Mouse (Mus musculus) forebrain, postnatal 0 days (tissue): ENCODE data around the gene Mylk. TPM values are rescaled to one million over a fixed set of nuclear protein-coding genes. Genes with fewer than 3 reads are reported as not detected.
"Not testable (repeated sequence)": the region's sequence is repeated elsewhere in the genome, so short reads cannot be mapped to it uniquely, and the experiment has no call there.

Experiments used
- ATAC-seq: fragments of 200-750 bp; cut with Nextera tagmentation; 2 replicates; pipeline ENCODE4 v1.8.0; 2017; ENCODE audit warnings: mild to moderate bottlenecking, moderate library complexity
- DNase-seq: peaks from one replicate; pipeline ENCODE4 v3.0.0-alpha.2; 2015
- H3K27ac ChIP-seq: fragments of 300-500 bp; sonication (generic); 2 replicates; pipeline ENCODE4 v1.5.1; 2014; ENCODE audit warnings: low read depth, mild to moderate bottlenecking, antibody characterized with exemption, low read length, moderate library complexity, mixed read lengths
- H3K27me3 ChIP-seq: fragments of 300-500 bp; sonication (generic); 2 replicates; pipeline ENCODE4 v1.6.1; 2014; ENCODE audit warnings: mild to moderate bottlenecking, low read length, mixed read lengths; ENCODE audit not compliant: insufficient read depth
- H3K36me3 ChIP-seq: fragments of 300-500 bp; sonication (generic); 2 replicates; pipeline ENCODE4 v1.6.1; 2014; ENCODE audit warnings: mild to moderate bottlenecking, moderate library complexity; ENCODE audit not compliant: insufficient read depth
- H3K4me1 ChIP-seq: fragments of 300-500 bp; sonication (generic); 2 replicates; pipeline ENCODE4 v1.6.1; 2014; ENCODE audit warnings: antibody characterized with exemption; ENCODE audit not compliant: insufficient read depth
- H3K4me2 ChIP-seq: fragments of 300-500 bp; sonication (generic); 2 replicates; pipeline ENCODE4 v1.6.1; 2014; ENCODE audit warnings: low read depth, mild to moderate bottlenecking, moderate library complexity
- H3K4me3 ChIP-seq: fragments of 300-500 bp; sonication (generic); 2 replicates; pipeline ENCODE4 v1.5.1; 2014; ENCODE audit warnings: low read depth, low read length, mixed read lengths
- H3K9ac ChIP-seq: fragments of 300-500 bp; sonication (generic); 2 replicates; pipeline ENCODE4 v1.6.1; 2014; ENCODE audit warnings: mild to moderate bottlenecking
- H3K9me3 ChIP-seq: fragments of 300-500 bp; sonication (generic); 2 replicates; pipeline ENCODE4 v1.6.1; 2016; ENCODE audit warnings: low read length
- CTCF ChIP-seq: sonication (generic); IDR thresholded peaks from 2 replicates; pipeline ENCODE4 v1.5.1; 2016; ENCODE audit warnings: antibody characterized with exemption, control low read depth, low read depth
- WGBS: fragments of 180-500 bp; shearing (Covaris S2); extraction: QIAGEN DNeasy Blood & Tissue Kit; methylation state at CpG from one replicate; pipeline ENCODE4 v1.1.7; 2014; 5-methylcytosine and 5-hydroxymethylcytosine counted together
- polyA plus RNA-seq: library from polyadenylated mRNA; unstranded; fragments of >200 nt; fragmentation: Nextera tagmentation; extraction: Ambion mirVana; gene quantifications from 2 replicates; pipeline ENCODE4 v1.2.1, GENCODE M21; 2015
- total RNA-seq: library from RNA; depleted of rRNA; stranded (reverse); fragments of >200 nt; gene quantifications from 2 replicates; pipeline ENCODE4 v1.2.3, GENCODE M21; 2014; rRNA removed

Gene Mylk
- total RNA-seq = 5.1 and 11.2 TPM in 2 replicates
- polyA plus RNA-seq = 2.1 and 2.9 TPM in 2 replicates

GRCm38 (mm10) chr16:34745065-34745585 is at the start of gene Mylk:
Gene Mylk (plus strand): TSS chr16:34745210.
- H3K27me3 ChIP-seq = peaks cover 3% of the 10 kb centered on the region
- WGBS = under 1% methylated on average over 48 of the region's 48 CpGs
- ATAC-seq (peak; percentile 93), DNase-seq (peak; percentile 63)
- H3K9ac ChIP-seq = peak within 1 kb of the TSS; percentile 40; the same call in 1 of the 2 replicates
- H3K4me2 ChIP-seq = peak within 1 kb of the TSS; percentile 94
- H3K4me3 ChIP-seq = peak within 1 kb of the TSS; percentile 45
- no peaks in the 10 kb centered on the region for H3K9me3 ChIP-seq
- H3K36me3 ChIP-seq = no peaks in the 10 kb centered on the region; the same call in 1 of the 2 replicates
- no peaks in the 10 kb centered on the region for H3K4me1 ChIP-seq
- no peak within 1 kb of the TSS for H3K27ac ChIP-seq
- no peak for TF ChIP-seq CTCF

GRCm38 (mm10) chr16:34698721-34699120 is 46.3 kb upstream of the Mylk start:
- H3K4me2 ChIP-seq, H3K4me3 ChIP-seq, H3K4me1 ChIP-seq, H3K27me3 ChIP-seq, DNase-seq, H3K9ac ChIP-seq, ATAC-seq, H3K9me3 ChIP-seq, H3K36me3 ChIP-seq, H3K27ac ChIP-seq: not testable (repeated sequence)
- 57% methylated on average over 3 of the region's 3 CpGs for WGBS

DNA sequence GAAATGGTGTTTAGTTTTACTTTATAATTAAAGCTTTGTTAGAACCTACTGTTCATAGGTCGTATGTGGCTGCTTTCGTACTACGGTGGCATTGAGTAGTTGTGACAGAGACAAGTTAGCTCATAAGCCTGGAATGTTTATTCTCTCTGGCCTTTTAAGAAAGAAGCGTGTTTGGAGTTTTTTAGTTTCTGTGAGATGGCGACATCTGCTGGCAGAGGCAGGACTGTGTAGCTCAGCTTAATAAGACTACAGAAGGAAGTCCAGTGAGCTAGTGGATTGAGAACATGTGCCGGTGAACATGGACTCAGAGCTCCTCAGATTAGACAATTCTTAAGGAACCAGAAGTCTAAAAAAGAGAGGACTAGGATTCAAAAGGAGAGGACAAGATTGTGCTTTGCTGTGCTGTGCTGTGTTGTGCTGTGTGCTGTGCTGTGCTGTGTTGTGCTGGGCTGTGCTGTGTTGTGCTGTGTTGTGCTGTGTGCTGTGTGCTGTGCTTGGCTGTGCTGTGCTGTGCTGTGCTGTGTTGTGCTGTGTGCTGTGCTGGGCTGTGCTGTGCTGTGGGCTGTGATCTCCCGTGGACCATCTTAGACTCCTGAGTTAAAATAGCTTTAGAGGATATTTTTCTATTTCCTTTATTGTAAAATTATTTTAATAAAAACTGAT is 44.7 kb upstream of the Mylk start:
- DNase-seq (peak; percentile 90), ATAC-seq (peak; percentile 86)
- peak; percentile 91 for TF ChIP-seq CTCF
- H3K4me1 ChIP-seq = no peaks in the 10 kb centered on the region
- WGBS = 19% methylated on average over 7 of the region's 7 CpGs
- H3K4me2 ChIP-seq = no peak overlapping the region
- H3K9me3 ChIP-seq = no peaks in the 10 kb centered on the region
- no peak overlapping the region for H3K27ac ChIP-seq
- no peak overlapping the region for H3K4me3 ChIP-seq
- no peaks in the 10 kb centered on the region for H3K27me3 ChIP-seq
- peaks cover 3% of the 10 kb centered on the region; the same call in 1 of the 2 replicates for H3K36me3 ChIP-seq
- H3K9ac ChIP-seq = no peak overlapping the region

GRCm38 (mm10) chr16:34700828-34701216 is 44.2 kb upstream of the Mylk start:
- no peak overlapping the region for H3K27ac ChIP-seq
- no peak for TF ChIP-seq CTCF
- no peak overlapping the region for H3K4me3 ChIP-seq
- H3K27me3 ChIP-seq = no peaks in the 10 kb centered on the region
- no peak overlapping the region for H3K9ac ChIP-seq
- H3K36me3 ChIP-seq = peaks cover 3% of the 10 kb centered on the region; the same call in 1 of the 2 replicates
- DNase-seq (no peak), ATAC-seq (no peak)
- H3K4me1 ChIP-seq = no peaks in the 10 kb centered on the region
- H3K9me3 ChIP-seq = no peaks in the 10 kb centered on the region
- H3K4me2 ChIP-seq = no peak overlapping the region
- WGBS = 85% methylated on average over 6 of the region's 6 CpGs

GRCm38 (mm10) chr16:34706019-34706418 is 39.0 kb upstream of the Mylk start:
- H3K4me3 ChIP-seq = no peak overlapping the region
- no peak overlapping the region for H3K9ac ChIP-seq
- H3K4me1 ChIP-seq = no peaks in the 10 kb centered on the region; the same call in 1 of the 2 replicates
- DNase-seq (no peak), ATAC-seq (no peak)
- H3K36me3 ChIP-seq = no peaks in the 10 kb centered on the region; the same call in 1 of the 2 replicates
- no peak for TF ChIP-seq CTCF
- H3K4me2 ChIP-seq = no peak overlapping the region
- no peaks in the 10 kb centered on the region for H3K9me3 ChIP-seq
- 81% methylated on average over 2 of the region's 2 CpGs for WGBS
- H3K27me3 ChIP-seq = no peaks in the 10 kb centered on the region
- no peak overlapping the region for H3K27ac ChIP-seq

DNA sequence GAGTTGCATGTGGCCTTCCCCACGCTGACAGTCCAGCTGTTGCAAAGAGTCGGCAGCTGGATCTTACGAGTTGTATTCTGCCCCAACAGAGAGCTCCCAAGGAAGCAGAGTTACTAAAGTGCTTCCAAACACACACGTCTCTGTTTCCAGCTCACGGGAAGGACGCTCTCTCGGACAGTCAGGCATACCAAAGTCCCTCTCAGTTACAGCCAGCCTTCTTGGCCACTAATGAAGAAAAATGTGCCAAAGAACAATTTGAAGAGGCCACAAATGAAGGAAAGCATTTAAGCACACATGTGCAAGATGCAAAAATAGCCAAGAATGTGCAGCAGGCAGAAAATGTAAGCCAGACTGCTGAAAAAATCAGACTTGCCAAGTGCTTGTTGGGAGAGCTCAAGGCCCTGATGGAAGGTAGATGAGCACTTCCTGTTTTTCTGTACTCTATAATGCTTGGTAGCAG is 38.5 kb upstream of the Mylk start:
- Histone ChIP-seq H3K9me3 (no peaks in the 10 kb centered on the region), H3K4me1 (no peaks in the 10 kb centered on the region; the same call in 1 of the 2 replicates), H3K9ac (no peak overlapping the region), H3K36me3 (no peaks in the 10 kb centered on the region; the same call in 1 of the 2 replicates), H3K27me3 (no peaks in the 10 kb centered on the region), H3K4me3 (no peak overlapping the region), H3K4me2 (no peak overlapping the region), H3K27ac (no peak overlapping the region)
- no peak for TF ChIP-seq CTCF
- DNase-seq = no peak
- 71% methylated on average over 7 of the region's 7 CpGs for WGBS
- no peak for ATAC-seq

DNA sequence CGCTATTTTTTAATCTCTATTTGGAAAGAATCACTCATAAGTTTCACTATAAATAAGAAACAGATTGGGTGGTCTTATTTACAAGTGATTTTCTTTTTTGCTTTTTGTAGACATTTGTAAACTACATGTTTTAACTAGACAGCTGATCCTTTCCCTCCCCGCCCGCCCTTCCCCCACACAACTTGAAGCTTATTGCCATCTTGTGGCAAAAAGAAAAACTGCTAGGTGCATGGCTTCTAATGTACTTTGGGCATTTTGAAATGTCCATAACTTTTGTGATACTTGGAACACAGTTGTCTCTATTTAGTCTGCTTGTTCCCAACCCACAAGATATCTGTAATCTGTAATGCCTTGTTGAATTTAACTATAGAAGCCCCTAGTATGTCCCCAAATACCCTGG is 33.5 kb upstream of the Mylk start:
- WGBS = 74% methylated on average over 3 of the region's 3 CpGs
- Histone ChIP-seq H3K27ac (no peak overlapping the region), H3K4me2 (no peak overlapping the region), H3K27me3 (no peaks in the 10 kb centered on the region), H3K9ac (no peak overlapping the region), H3K36me3 (no peaks in the 10 kb centered on the region; the same call in 1 of the 2 replicates), H3K4me3 (no peak overlapping the region), H3K9me3 (no peaks in the 10 kb centered on the region), H3K4me1 (no peaks in the 10 kb centered on the region; the same call in 1 of the 2 replicates)
- TF ChIP-seq CTCF = peak; percentile 72
- DNase-seq = peak; percentile 20
- ATAC-seq = peak; percentile 36; the same call in 1 of the 2 replicates
